ENCODE assay signal across 31 mouse cellular contexts in the genomic region with DNA sequence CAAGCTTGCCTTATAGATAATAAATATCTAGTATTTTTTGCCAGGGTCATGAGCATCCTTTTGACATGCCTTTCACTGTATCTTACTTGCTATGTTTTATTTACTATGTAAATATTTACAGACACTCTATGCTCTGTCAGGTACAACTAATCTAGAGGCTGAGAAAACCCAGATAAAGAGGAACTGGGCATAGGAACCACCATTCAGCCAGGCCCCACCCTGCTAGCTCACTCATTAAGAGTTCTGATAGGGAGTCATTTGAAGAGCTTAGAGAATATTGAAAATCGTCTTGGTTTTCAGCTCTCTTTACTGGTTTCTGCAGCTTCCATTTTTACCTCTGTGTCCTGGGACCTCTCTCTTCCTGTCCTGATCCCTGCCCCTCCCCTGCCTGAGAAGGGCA. TPM values are rescaled to one million over a fixed set of nuclear protein-coding genes. Genes with fewer than 3 reads are reported as not detected.
DNase-seq lines count a peak whose midpoint lies in the region; ATAC-seq lines count a peak whose summit lies in the region.
"Had no signal": no experiment of that assay in that cellular context is flagged by ENCODE, and none has a peak within 500 bp of the region (broad histone marks: within the 10 kb centered on the region; RNA-seq: fewer than 3 reads in every experiment).

No protein-coding gene starts in this region.

- H3K36me3 ChIP-seq in erythroblast, embryonic 14.5 days (ENCODE audit: control insufficient read depth) = no peaks in the 10 kb centered on the region; the same call in 1 of the 2 replicates
- H3K36me3 ChIP-seq in liver, embryonic 13.5 days = no peaks in the 10 kb centered on the region
- no peaks in the 10 kb centered on the region for H3K36me3 ChIP-seq in liver, embryonic 11.5 days (ENCODE audit: control insufficient read depth, insufficient read depth, low read length)
- H3K36me3 ChIP-seq in neural tube, embryonic 15.5 days = no peaks in the 10 kb centered on the region
- H3K36me3 ChIP-seq: heart, embryonic 13.5 days; hindbrain, embryonic 10.5 days; hindbrain, embryonic 15.5 days; midbrain, embryonic 10.5 days; midbrain, embryonic 15.5 days; stomach, embryonic 15.5 days had no signal

- 3% methylated on average over 1 of the region's 1 CpGs for WGBS in liver, embryonic 13.5 days (ENCODE audit: insufficient replicate concordance)
- 23% methylated on average over 1 of the region's 1 CpGs for WGBS in liver, embryonic 11.5 days
- 70% methylated on average over 1 of the region's 1 CpGs for WGBS in neural tube, embryonic 15.5 days

- intact Hi-C loops in left cerebral cortex, postnatal 25 days (cut with DNase I) = no loop called here

- no peaks in the 10 kb centered on the region for H3K9me3 ChIP-seq in erythroblast, embryonic 14.5 days (ENCODE audit: control insufficient read depth, low read length)
- no peaks in the 10 kb centered on the region for H3K9me3 ChIP-seq in liver, embryonic 13.5 days (replicated peaks)
- H3K9me3 ChIP-seq in liver, embryonic 11.5 days (ENCODE audit: control insufficient read depth, low read length) = no peaks in the 10 kb centered on the region
- no peaks in the 10 kb centered on the region for H3K9me3 ChIP-seq in neural tube, embryonic 15.5 days (replicated peaks)
- H3K9me3 ChIP-seq: forebrain, embryonic 13.5 days; heart, embryonic 13.5 days; hindbrain, embryonic 10.5 days; hindbrain, embryonic 15.5 days; midbrain, embryonic 10.5 days; midbrain, embryonic 15.5 days; stomach, embryonic 15.5 days had no signal

- H3K9ac ChIP-seq in liver, embryonic 13.5 days = no peak overlapping the region
- no peak overlapping the region for H3K9ac ChIP-seq in liver, embryonic 11.5 days (ENCODE audit: low read depth, low read length)
- H3K9ac ChIP-seq in neural tube, embryonic 15.5 days (replicated peaks) = no peak overlapping the region
- H3K9ac ChIP-seq: forebrain, embryonic 13.5 days; heart, embryonic 13.5 days; hindbrain, embryonic 15.5 days; midbrain, embryonic 15.5 days; stomach, embryonic 15.5 days had no signal

- no peak for ATAC-seq in erythroblast, adult 5-6 weeks (replicated peaks; ENCODE audit: low FRiP score, poor library complexity, severe bottlenecking)
- ATAC-seq in liver, embryonic 13.5 days (ENCODE audit: low read depth) = peak; percentile 46; the same call in 1 of the 2 replicates
- no peak for ATAC-seq in liver, embryonic 11.5 days (replicated peaks; ENCODE audit: low FRiP score)
- ATAC-seq in granulocyte monocyte progenitor cell, adult 5-6 weeks (replicated peaks; ENCODE audit: poor library complexity, severe bottlenecking) = peak; percentile 34; the same call in 1 of the 2 replicates
- peak; percentile 69; the same call in 1 of the 2 replicates for ATAC-seq in neutrophil, adult 5-6 weeks (ENCODE audit: extremely low read depth, insufficient number of reproducible peaks, low FRiP score, poor library complexity, severe bottlenecking)
- no peak for ATAC-seq in neural tube, embryonic 15.5 days (ENCODE audit: low FRiP score)
- ATAC-seq: forebrain, embryonic 13.5 days; inflammation-experienced regulatory T-cells, adult 6 months; lung, postnatal 0 days; midbrain, embryonic 15.5 days had no signal

- no peak for DNase-seq in liver, embryonic 13.5 days
- no peak for DNase-seq in liver, embryonic 11.5 days (ENCODE audit: low spot score)
- DNase-seq in left cerebral cortex, postnatal 25 days (ENCODE audit: low spot score in 2 of 2) = no peak
- DNase-seq: adrenal gland, postnatal 25 days; cerebellum, adult 11 months; cerebellum, adult 9-10 months; embryo, embryonic 11 days; gastrocnemius, postnatal 36 days; heart, postnatal 14 days; kidney, adult 11 months; kidney, postnatal 36 days; left cerebral cortex, postnatal 4 days; lung, adult 18-20 months; lung, postnatal 4 days; right cerebral cortex, postnatal 4 days; thymus, postnatal 14 days had no signal

- H3K4me3 ChIP-seq in erythroblast, embryonic 14.5 days (replicated peaks) = peak overlapping the region; percentile 39
- H3K4me3 ChIP-seq in liver, embryonic 13.5 days (replicated peaks) = no peak overlapping the region
- no peak overlapping the region for H3K4me3 ChIP-seq in liver, embryonic 11.5 days (ENCODE audit: low read depth, low read length)
- H3K4me3 ChIP-seq in neural tube, embryonic 15.5 days (replicated peaks) = no peak overlapping the region
- H3K4me3 ChIP-seq: forebrain, embryonic 13.5 days; heart, embryonic 13.5 days; hindbrain, embryonic 10.5 days; hindbrain, embryonic 15.5 days; layer of hippocampus, adult 2 months; midbrain, embryonic 10.5 days; midbrain, embryonic 15.5 days; stomach, embryonic 15.5 days had no signal

- no peak overlapping the region for H3K27ac ChIP-seq in liver, embryonic 13.5 days
- no peak overlapping the region for H3K27ac ChIP-seq in liver, embryonic 11.5 days (ENCODE audit: low read depth, low read length)
- H3K27ac ChIP-seq in neural tube, embryonic 15.5 days (replicated peaks) = no peak overlapping the region
- H3K27ac ChIP-seq: forebrain, embryonic 13.5 days; heart, embryonic 13.5 days; hindbrain, embryonic 10.5 days; hindbrain, embryonic 15.5 days; layer of hippocampus, adult 2 months; midbrain, embryonic 10.5 days; midbrain, embryonic 15.5 days; stomach, embryonic 15.5 days had no signal

- no peak overlapping the region for H3K4me2 ChIP-seq in liver, embryonic 13.5 days
- no peak overlapping the region for H3K4me2 ChIP-seq in liver, embryonic 11.5 days
- H3K4me2 ChIP-seq in neural tube, embryonic 15.5 days = no peak overlapping the region
- H3K4me2 ChIP-seq: forebrain, embryonic 13.5 days; heart, embryonic 13.5 days; hindbrain, embryonic 15.5 days; midbrain, embryonic 15.5 days; stomach, embryonic 15.5 days had no signal

- H3K27me3 ChIP-seq in erythroblast, embryonic 14.5 days (ENCODE audit: control insufficient read depth) = peaks cover 2% of the 10 kb centered on the region; the same call in 1 of the 2 replicates
- no peaks in the 10 kb centered on the region for H3K27me3 ChIP-seq in liver, embryonic 13.5 days
- H3K27me3 ChIP-seq in liver, embryonic 11.5 days (replicated peaks; ENCODE audit: control insufficient read depth, insufficient read depth, low read length) = no peaks in the 10 kb centered on the region
- no peaks in the 10 kb centered on the region for H3K27me3 ChIP-seq in neural tube, embryonic 15.5 days (replicated peaks)
- H3K27me3 ChIP-seq: forebrain, embryonic 13.5 days; hindbrain, embryonic 15.5 days; midbrain, embryonic 15.5 days; stomach, embryonic 15.5 days had no signal

- H3K4me1 ChIP-seq in erythroblast, embryonic 14.5 days (ENCODE audit: control insufficient read depth) = peaks cover 44% of the 10 kb centered on the region
- peaks cover 25% of the 10 kb centered on the region for H3K4me1 ChIP-seq in liver, embryonic 13.5 days (replicated peaks)
- H3K4me1 ChIP-seq in liver, embryonic 11.5 days (replicated peaks; ENCODE audit: control insufficient read depth, insufficient read depth, low read length) = peaks cover 8% of the 10 kb centered on the region
- peaks cover 7% of the 10 kb centered on the region for H3K4me1 ChIP-seq in neural tube, embryonic 15.5 days

RNA-seq across cellular contexts. Expression of a gene that starts 5.1 kb away (rescaled TPM):
- polyA plus RNA-seq in erythroblast, embryonic 14.5 days (2012) = 1.2 and 1.7 TPM in 2 replicates
- total RNA-seq in erythroblast, adult 5-6 weeks (2015; ENCODE audit: low replicate concordance) = 1,174 and 1,207 TPM in 2 replicates
- 1,630 and 1,984 TPM in 2 replicates for total RNA-seq in erythroblast, adult 5-6 weeks (2017; ENCODE audit: low replicate concordance)
- polyA plus RNA-seq in liver, embryonic 13.5 days (2015; fragmentation: Nextera tagmentation; extraction: Ambion mirVana) = 1.3 and 2.0 TPM in 2 replicates
- polyA plus RNA-seq in liver, embryonic 11.5 days (2014; fragmentation: Nextera tagmentation; extraction: Ambion mirVana) = 0.44 and 1.6 TPM in 2 replicates
- not detected in 2 replicates for total RNA-seq in granulocyte monocyte progenitor cell, adult 5-6 weeks (2014; fragmentation: Nextera tagmentation)
- 0.78 TPM in 1 of 2 replicates, not detected in the other for total RNA-seq in granulocyte monocyte progenitor cell, adult 5-6 weeks (2017)
- total RNA-seq in neutrophil, adult 5-6 weeks (2017) = 104 and 110 TPM in 2 replicates
- 0.32 and 1.6 TPM in 2 replicates for polyA plus RNA-seq in neural tube, embryonic 15.5 days (2015; fragmentation: Nextera tagmentation; extraction: Ambion mirVana)
- total RNA-seq in left cerebral cortex, postnatal 25 days (2021) = under 1 TPM; 0.28 to 0.92 TPM

RNA-seq across cellular contexts. Expression of a gene that starts 17.9 kb away (rescaled TPM):
- 0.25 TPM in 2 replicates for polyA plus RNA-seq in erythroblast, embryonic 14.5 days (2012)
- total RNA-seq in erythroblast, adult 5-6 weeks (2015; ENCODE audit: low replicate concordance) = 85.9 and 123 TPM in 2 replicates
- 86.0 and 87.0 TPM in 2 replicates for total RNA-seq in erythroblast, adult 5-6 weeks (2017; ENCODE audit: low replicate concordance)
- polyA plus RNA-seq in liver, embryonic 13.5 days (2015; fragmentation: Nextera tagmentation; extraction: Ambion mirVana) = 8.6 and 9.1 TPM in 2 replicates
- 8.7 and 12.9 TPM in 2 replicates for polyA plus RNA-seq in liver, embryonic 11.5 days (2014; fragmentation: Nextera tagmentation; extraction: Ambion mirVana)
- 12.7 and 31.5 TPM in 2 replicates for total RNA-seq in granulocyte monocyte progenitor cell, adult 5-6 weeks (2014; fragmentation: Nextera tagmentation)
- total RNA-seq in granulocyte monocyte progenitor cell, adult 5-6 weeks (2017) = 8.9 and 12.2 TPM in 2 replicates
- total RNA-seq in neutrophil, adult 5-6 weeks (2017) = 35.9 and 51.3 TPM in 2 replicates
- polyA plus RNA-seq in neural tube, embryonic 15.5 days (2015; fragmentation: Nextera tagmentation; extraction: Ambion mirVana) = 20.2 and 25.4 TPM in 2 replicates
- total RNA-seq in left cerebral cortex, postnatal 25 days (2021) = 10 to 100 TPM; 20.2 to 21.1 TPM

RNA-seq across cellular contexts. Expression of a gene that starts 36.1 kb away (rescaled TPM):
- polyA plus RNA-seq in erythroblast, embryonic 14.5 days (2012) = not detected in 2 replicates
- total RNA-seq in erythroblast, adult 5-6 weeks (2015; ENCODE audit: low replicate concordance) = 12.9 and 13.6 TPM in 2 replicates
- 6.8 and 8.5 TPM in 2 replicates for total RNA-seq in erythroblast, adult 5-6 weeks (2017; ENCODE audit: low replicate concordance)
- 1.6 and 2.8 TPM in 2 replicates for polyA plus RNA-seq in liver, embryonic 13.5 days (2015; fragmentation: Nextera tagmentation; extraction: Ambion mirVana)
- 5.9 and 7.4 TPM in 2 replicates for polyA plus RNA-seq in liver, embryonic 11.5 days (2014; fragmentation: Nextera tagmentation; extraction: Ambion mirVana)
- 26.1 and 33.5 TPM in 2 replicates for total RNA-seq in granulocyte monocyte progenitor cell, adult 5-6 weeks (2014; fragmentation: Nextera tagmentation)
- total RNA-seq in granulocyte monocyte progenitor cell, adult 5-6 weeks (2017) = 13.5 and 13.6 TPM in 2 replicates
- total RNA-seq in neutrophil, adult 5-6 weeks (2017) = 193 and 199 TPM in 2 replicates
- polyA plus RNA-seq in neural tube, embryonic 15.5 days (2015; fragmentation: Nextera tagmentation; extraction: Ambion mirVana) = 25.7 and 27.5 TPM in 2 replicates
- 10 to 100 TPM; 30.0 to 32.2 TPM for total RNA-seq in left cerebral cortex, postnatal 25 days (2021)

Comparison
In these comparisons a context has a peak if more than half of its experiments do, and no peak if none do; other contexts are left out.
1. ATAC-seq: peak in liver, embryonic 13.5 days (single experiment), granulocyte monocyte progenitor cell, adult 5-6 weeks (single experiment) and neutrophil, adult 5-6 weeks (single experiment); none in erythroblast, adult 5-6 weeks (single experiment), liver, embryonic 11.5 days (single experiment) and neural tube, embryonic 15.5 days (single experiment).
2. RNA of a gene that starts 5.1 kb away (total RNA-seq): 1,174 to 1,984 TPM in erythroblast, adult 5-6 weeks and 104 to 110 TPM in neutrophil, adult 5-6 weeks; 0.28 to 0.92 TPM in left cerebral cortex, postnatal 25 days and 0.78 TPM in granulocyte monocyte progenitor cell, adult 5-6 weeks; every median in the first group is over 10 times any median in the second.